Mouse (Mus musculus): ENCODE measurements around the gene Nkx2-9.

Nkx2-9 gene

DNA sequence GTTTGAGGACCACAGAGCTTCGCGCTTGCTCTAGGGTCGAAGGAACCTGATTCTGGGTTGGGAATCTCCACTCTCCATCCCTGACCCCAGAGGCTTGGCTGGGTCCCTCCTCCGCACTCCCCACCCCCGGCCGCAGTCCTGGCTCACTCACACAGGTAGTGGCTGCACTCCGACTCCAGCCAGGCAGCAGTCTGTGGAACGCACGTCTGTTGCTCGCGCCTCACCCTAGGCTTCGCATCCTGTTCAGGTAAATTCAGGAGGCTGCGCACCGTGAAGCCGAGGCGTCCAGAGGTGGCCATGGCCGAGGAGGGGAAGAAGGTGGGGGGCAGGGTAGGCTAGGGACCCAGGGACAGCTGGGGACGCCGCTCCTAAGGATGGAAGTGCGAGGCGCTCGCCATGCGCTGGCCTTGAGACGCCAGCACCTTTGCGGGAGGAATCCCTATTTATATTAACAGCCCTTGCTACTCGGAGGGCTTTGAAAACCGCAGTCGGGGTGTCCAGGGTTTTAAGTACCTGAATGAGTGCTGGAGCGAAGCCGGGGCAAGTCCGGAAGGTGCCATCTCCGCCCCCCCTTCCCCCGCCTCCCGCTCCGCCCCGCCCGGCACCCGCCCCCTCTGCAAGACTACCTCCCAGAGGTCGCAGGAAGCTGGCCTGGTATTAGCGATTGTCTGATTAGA lies at the start of gene Nkx2-9:
Gene Nkx2-9 (minus strand): TSS at position 524 of the 677 bp plus-strand sequence.
- H3K4me3 ChIP-seq (replicated peaks; ENCODE audit: low read length): peak within 1 kb of the TSS; percentile 75
- no peaks in the 10 kb centered on the region for H3K36me3 ChIP-seq (ENCODE audit: insufficient read depth, low read length)
- H3K4me1 ChIP-seq (replicated peaks; ENCODE audit: low read depth, low read length): peaks cover 34% of the 10 kb centered on the region
- peaks cover 73% of the 10 kb centered on the region for H3K27me3 ChIP-seq (ENCODE audit: insufficient read depth, low read length)
- H3K9me3 ChIP-seq (ENCODE audit: low read length): no peaks in the 10 kb centered on the region
- TF ChIP-seq NANOG (IDR thresholded peaks at IDR 0.05; ENCODE audit: borderline replicate concordance, low read length) (no peak), CTCF (conservative IDR thresholded peaks at IDR 0.05; ENCODE audit: low read length) (no peak), POU5F1 (IDR thresholded peaks at IDR 0.05; ENCODE audit: borderline replicate concordance, low read length) (no peak)

DNA sequence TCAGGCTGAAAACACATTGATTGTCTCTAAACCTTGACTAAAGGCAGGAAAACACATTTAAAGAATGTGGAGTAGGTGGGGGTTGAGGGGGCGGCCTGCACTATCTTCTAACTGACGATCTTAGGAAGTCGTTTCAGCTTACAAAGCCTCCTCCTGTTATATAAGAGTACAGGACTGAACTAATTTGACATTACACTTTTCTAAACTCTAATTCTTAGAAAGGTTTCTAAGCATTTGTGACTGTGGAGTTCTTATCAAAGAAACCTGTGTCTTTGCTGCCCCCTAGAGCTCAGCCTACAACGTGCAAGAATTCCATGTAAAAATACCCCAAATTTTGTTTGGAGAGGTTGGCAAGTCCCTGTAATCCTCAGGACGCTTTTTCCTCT lies 24.1 kb upstream of the Nkx2-9 start:
- Histone ChIP-seq H3K4me1 (replicated peaks; ENCODE audit: low read depth, low read length) (peaks cover 6% of the 10 kb centered on the region; the same call in 1 of the 2 replicates), H3K9me3 (ENCODE audit: low read length) (no peaks in the 10 kb centered on the region), H3K4me3 (replicated peaks; ENCODE audit: low read length) (no peak overlapping the region), H3K36me3 (ENCODE audit: insufficient read depth, low read length) (no peaks in the 10 kb centered on the region), H3K27me3 (ENCODE audit: insufficient read depth, low read length) (peaks cover 10% of the 10 kb centered on the region)
- TF ChIP-seq POU5F1 (IDR thresholded peaks at IDR 0.05; ENCODE audit: borderline replicate concordance, low read length): no peak
- peak; percentile 39 for TF ChIP-seq CTCF (conservative IDR thresholded peaks at IDR 0.05; ENCODE audit: low read length)

DNA sequence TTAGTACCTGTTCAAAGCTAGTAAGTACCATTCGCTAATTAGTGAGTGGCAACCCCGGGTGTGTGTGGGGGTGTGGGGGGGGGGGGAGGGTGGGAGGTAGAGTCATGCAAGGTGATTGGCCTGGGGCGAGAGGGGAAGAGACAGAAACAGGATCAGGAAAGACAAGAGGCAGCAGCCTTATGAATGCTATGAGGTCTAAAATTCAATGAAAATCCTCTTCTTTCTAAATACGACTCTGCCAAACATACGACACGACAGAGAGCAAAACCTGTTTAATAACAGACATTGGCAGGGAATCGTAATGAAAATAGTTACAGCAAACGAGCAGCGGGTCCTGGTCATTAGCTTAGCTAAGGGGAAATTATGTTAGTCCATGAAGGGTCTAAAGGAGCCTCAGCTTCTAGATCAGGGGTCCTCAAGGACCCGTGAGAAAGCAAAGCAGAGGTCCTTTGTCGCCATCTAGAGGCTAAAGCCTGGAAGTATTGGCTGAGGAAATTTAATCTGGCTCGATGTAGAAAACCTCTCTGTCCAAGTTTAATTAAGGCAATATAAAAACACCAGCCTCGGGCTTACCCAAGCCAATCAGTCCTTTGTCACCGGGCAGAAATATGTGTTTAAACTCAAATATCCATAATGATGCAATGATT lies 23.6 kb upstream of the Nkx2-9 start:
- peaks cover 6% of the 10 kb centered on the region; the same call in 1 of the 2 replicates for H3K4me1 ChIP-seq (replicated peaks; ENCODE audit: low read depth, low read length)
- no peak overlapping the region for H3K4me3 ChIP-seq (replicated peaks; ENCODE audit: low read length)
- H3K36me3 ChIP-seq (ENCODE audit: insufficient read depth, low read length): no peaks in the 10 kb centered on the region
- peaks cover 10% of the 10 kb centered on the region for H3K27me3 ChIP-seq (ENCODE audit: insufficient read depth, low read length)
- no peak for TF ChIP-seq POU5F1 (IDR thresholded peaks at IDR 0.05; ENCODE audit: borderline replicate concordance, low read length)
- peak; percentile 96 for TF ChIP-seq CTCF (conservative IDR thresholded peaks at IDR 0.05; ENCODE audit: low read length)
- H3K9me3 ChIP-seq (ENCODE audit: low read length): no peaks in the 10 kb centered on the region

DNA sequence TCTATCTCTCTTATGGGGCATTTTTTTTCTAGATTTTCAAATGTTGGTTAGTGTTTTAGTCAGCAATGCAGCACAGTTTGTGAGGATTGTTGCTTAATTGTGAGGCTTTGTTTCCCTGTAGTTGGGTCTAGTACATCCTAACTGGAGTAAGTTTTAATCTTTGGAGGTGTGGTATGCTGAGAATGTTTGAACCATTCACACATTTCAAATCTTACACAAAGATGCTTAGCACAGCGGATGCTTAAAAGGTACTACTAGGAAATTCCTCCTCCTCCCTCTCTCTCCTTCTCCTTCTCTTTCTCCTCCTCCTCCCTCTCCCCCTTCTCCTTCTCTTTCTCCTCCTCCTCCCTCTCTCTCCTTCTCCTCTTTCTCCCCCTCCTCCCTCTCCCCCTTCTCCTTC lies 3.0 kb upstream of the Nkx2-9 start:
- no peaks in the 10 kb centered on the region for H3K36me3 ChIP-seq (ENCODE audit: insufficient read depth, low read length)
- no peak overlapping the region for H3K4me3 ChIP-seq (replicated peaks; ENCODE audit: low read length)
- peaks cover 53% of the 10 kb centered on the region for H3K27me3 ChIP-seq (ENCODE audit: insufficient read depth, low read length)
- TF ChIP-seq POU5F1 (IDR thresholded peaks at IDR 0.05; ENCODE audit: borderline replicate concordance, low read length) (no peak), NANOG (IDR thresholded peaks at IDR 0.05; ENCODE audit: borderline replicate concordance, low read length) (no peak)
- peaks cover 38% of the 10 kb centered on the region for H3K4me1 ChIP-seq (replicated peaks; ENCODE audit: low read depth, low read length)
- no peaks in the 10 kb centered on the region for H3K9me3 ChIP-seq (ENCODE audit: low read length)

DNA sequence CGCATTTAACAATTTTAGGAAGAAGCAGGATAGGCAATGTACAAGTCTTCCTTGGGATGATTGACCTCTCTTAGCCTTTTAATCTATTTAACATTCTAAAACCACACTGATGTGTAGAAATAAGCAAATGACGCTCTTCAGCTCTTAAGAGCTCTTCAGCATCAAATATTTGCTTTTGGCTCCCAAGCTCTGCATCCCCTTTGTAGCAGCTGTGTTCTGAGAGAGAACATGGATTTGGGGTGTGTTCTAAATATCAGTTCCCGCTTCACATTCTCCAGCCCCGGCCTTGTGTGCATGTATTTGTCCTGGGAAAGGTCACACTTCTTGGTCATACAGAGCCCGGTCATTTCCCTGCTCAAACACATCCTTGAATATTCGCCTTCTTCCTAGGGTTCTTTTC lies 2.3 kb upstream of the Nkx2-9 start:
- peaks cover 34% of the 10 kb centered on the region for H3K4me1 ChIP-seq (replicated peaks; ENCODE audit: low read depth, low read length)
- H3K36me3 ChIP-seq (ENCODE audit: insufficient read depth, low read length): no peaks in the 10 kb centered on the region
- TF ChIP-seq POU5F1 (IDR thresholded peaks at IDR 0.05; ENCODE audit: borderline replicate concordance, low read length) (no peak), CTCF (conservative IDR thresholded peaks at IDR 0.05; ENCODE audit: low read length) (no peak), NANOG (IDR thresholded peaks at IDR 0.05; ENCODE audit: borderline replicate concordance, low read length) (no peak)
- H3K9me3 ChIP-seq (ENCODE audit: low read length): no peaks in the 10 kb centered on the region
- H3K4me3 ChIP-seq (replicated peaks; ENCODE audit: low read length): no peak overlapping the region
- peaks cover 60% of the 10 kb centered on the region for H3K27me3 ChIP-seq (ENCODE audit: insufficient read depth, low read length)

DNA sequence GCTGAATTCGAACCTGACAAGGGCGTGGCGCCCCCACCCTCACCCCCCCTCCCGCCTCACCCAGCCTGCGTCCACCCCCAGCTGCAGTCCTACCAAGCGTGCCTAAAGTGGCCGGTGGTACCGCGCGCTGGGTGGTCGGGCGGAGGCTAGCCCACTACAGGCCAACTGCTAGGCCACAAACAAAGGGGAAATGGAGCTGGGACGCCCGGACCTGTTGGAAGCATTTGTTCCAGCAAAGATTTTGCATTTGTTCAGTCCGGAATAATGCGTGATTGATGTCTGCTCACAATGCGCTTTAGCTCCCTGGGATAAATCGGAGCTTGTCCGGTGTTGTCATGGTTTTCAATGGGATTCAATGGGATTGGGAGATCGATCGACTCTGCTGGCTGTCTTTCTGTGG lies 1.4 kb upstream of the Nkx2-9 start:
- H3K4me1 ChIP-seq (replicated peaks; ENCODE audit: low read depth, low read length): peaks cover 34% of the 10 kb centered on the region
- H3K36me3 ChIP-seq (ENCODE audit: insufficient read depth, low read length): no peaks in the 10 kb centered on the region
- no peaks in the 10 kb centered on the region for H3K9me3 ChIP-seq (ENCODE audit: low read length)
- H3K4me3 ChIP-seq (replicated peaks; ENCODE audit: low read length): peak overlapping the region; percentile 37
- TF ChIP-seq CTCF (conservative IDR thresholded peaks at IDR 0.05; ENCODE audit: low read length) (no peak), POU5F1 (IDR thresholded peaks at IDR 0.05; ENCODE audit: borderline replicate concordance, low read length) (no peak), NANOG (IDR thresholded peaks at IDR 0.05; ENCODE audit: borderline replicate concordance, low read length) (no peak)
- peaks cover 68% of the 10 kb centered on the region for H3K27me3 ChIP-seq (ENCODE audit: insufficient read depth, low read length)

DNA sequence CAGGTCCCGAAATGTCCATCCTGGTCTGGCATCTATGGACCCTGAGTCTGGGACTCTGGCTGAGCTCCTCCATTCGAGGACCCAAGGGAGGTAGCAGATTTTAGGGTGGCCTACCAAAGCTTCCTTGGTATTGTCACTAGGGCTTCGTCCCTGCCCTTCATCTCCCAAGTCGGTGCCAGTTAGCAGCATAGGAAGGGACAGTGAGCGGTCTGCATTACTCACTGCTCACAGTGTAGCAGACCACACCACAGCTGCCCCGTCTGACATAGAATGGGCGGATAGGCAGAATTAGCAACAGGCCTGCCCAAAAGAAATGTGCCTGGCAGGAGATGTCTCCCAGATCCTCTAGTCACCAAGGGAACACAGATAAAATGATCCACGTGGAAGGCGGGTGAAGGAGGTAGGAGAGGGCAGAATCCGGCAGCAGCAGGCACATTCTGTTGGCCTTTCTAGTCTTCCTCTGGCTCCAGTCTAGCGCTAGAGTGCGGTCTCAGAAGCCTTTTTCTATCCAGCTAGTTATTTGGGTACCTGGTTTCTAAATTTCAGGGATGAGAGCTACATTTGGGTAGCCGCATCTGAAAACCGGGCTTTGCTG lies 929 bp upstream of the Nkx2-9 start:
- Histone ChIP-seq H3K9me3 (ENCODE audit: low read length) (no peaks in the 10 kb centered on the region), H3K27me3 (ENCODE audit: insufficient read depth, low read length) (peaks cover 70% of the 10 kb centered on the region), H3K4me1 (replicated peaks; ENCODE audit: low read depth, low read length) (peaks cover 34% of the 10 kb centered on the region), H3K36me3 (ENCODE audit: insufficient read depth, low read length) (no peaks in the 10 kb centered on the region), H3K4me3 (replicated peaks; ENCODE audit: low read length) (peak overlapping the region; percentile 37)
- TF ChIP-seq POU5F1 (IDR thresholded peaks at IDR 0.05; ENCODE audit: borderline replicate concordance, low read length) (no peak), NANOG (IDR thresholded peaks at IDR 0.05; ENCODE audit: borderline replicate concordance, low read length) (no peak), CTCF (conservative IDR thresholded peaks at IDR 0.05; ENCODE audit: low read length) (no peak)

DNA sequence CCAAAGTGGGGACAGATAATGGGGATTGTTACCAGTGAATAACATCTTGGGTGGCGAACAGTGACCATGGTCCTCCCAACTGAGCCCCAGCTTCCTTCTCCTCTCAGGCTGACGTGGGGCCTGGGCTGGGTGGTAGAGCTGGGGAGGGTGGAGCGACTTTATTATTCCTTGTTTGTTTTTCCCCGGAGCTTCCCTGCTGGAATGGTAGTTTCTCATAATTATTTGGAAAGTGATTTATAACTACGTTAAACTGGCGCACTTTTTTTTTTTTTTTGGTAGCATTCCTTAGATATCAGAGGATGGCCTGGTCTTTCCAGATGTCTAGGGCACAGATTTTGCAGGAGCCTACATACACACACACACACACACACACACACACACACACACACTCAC lies 350 bp upstream of the Nkx2-9 start:
- H3K4me1 ChIP-seq (replicated peaks; ENCODE audit: low read depth, low read length): peaks cover 34% of the 10 kb centered on the region
- no peak for TF ChIP-seq POU5F1 (IDR thresholded peaks at IDR 0.05; ENCODE audit: borderline replicate concordance, low read length)
- TF ChIP-seq NANOG (IDR thresholded peaks at IDR 0.05; ENCODE audit: borderline replicate concordance, low read length): no peak
- TF ChIP-seq CTCF (conservative IDR thresholded peaks at IDR 0.05; ENCODE audit: low read length): no peak

More for the DNA sequence above, 350 bp upstream of the Nkx2-9 start:
- Histone ChIP-seq H3K4me3 (replicated peaks; ENCODE audit: low read length) (no peak overlapping the region), H3K27me3 (ENCODE audit: insufficient read depth, low read length) (peaks cover 71% of the 10 kb centered on the region), H3K36me3 (ENCODE audit: insufficient read depth, low read length) (no peaks in the 10 kb centered on the region), H3K9me3 (ENCODE audit: low read length) (no peaks in the 10 kb centered on the region)

Data from E14TG2a.4 (cell line).